Mouse (Mus musculus) left cerebral cortex, postnatal 14 days (tissue): ENCODE measurements around the gene 2310022B05Rik. TPM values are rescaled to one million over a fixed set of nuclear protein-coding genes. Genes with fewer than 3 reads are reported as not detected.
A peak's percentile ranks its signal among the peaks of the same experiment; 100 is the strongest.

Experiments
- DNase-seq, 2 experiments: peaks; one replicate each; pipeline ENCODE4 v3.0.0; 2021 to 2022; ENCODE audit warnings: low spot score in 2 of 2, mixed read lengths in 1 of 2
- intact Hi-C: fragments of 180-260 bp; cut with DNase I; formaldehyde crosslinking; loops from one replicate; pipeline ENCODE4 v1.15.1; 2025
- total RNA-seq, 2 experiments: library from RNA; stranded (reverse); gene quantifications; 2 replicates each; pipeline ENCODE4 v1.2.3; 2021

Gene 2310022B05Rik
- total RNA-seq, 2 experiments from 2014 or later = 50.4 to 60.0 TPM

- intact Hi-C loops = no loop called here
- DNase-seq = peak; percentile 49 to 73
These were observed 41.9 kb downstream of the 2310022B05Rik start for GRCm38 (mm10) chr8:124621255-124621654.

GRCm38 (mm10) chr8:124618252-124618651, 44.9 kb downstream of the 2310022B05Rik start:
- DNase-seq = no peak
- intact Hi-C loops = loop anchor here (5.0 kb wide), 1 partner anchor 44 kb away; the partner anchor contains the start of gene 2310022B05Rik

- intact Hi-C loops = loop anchor here (1.0 to 5.0 kb wide), 2 partner anchors 45 to 60 kb away; partner anchors contain the start of gene 2310022B05Rik
- DNase-seq = peak; percentile 85 to 89
These were observed 45.8 kb downstream of the 2310022B05Rik start for GRCm38 (mm10) chr8:124617266-124617869.

- no peak for DNase-seq
- intact Hi-C loops = no loop called here
These were observed 48.8 kb downstream of the 2310022B05Rik start for GRCm38 (mm10) chr8:124614325-124614724.

GRCm38 (mm10) chr8:124608972-124609353, 54.2 kb downstream of the 2310022B05Rik start:
- intact Hi-C loops = no loop called here
- no peak for DNase-seq

GRCm38 (mm10) chr8:124608239-124608971, 54.8 kb downstream of the 2310022B05Rik start:
- intact Hi-C loops = no loop called here
- DNase-seq = peak; percentile 39 to 44

GRCm38 (mm10) chr8:124604066-124604465, 59.1 kb downstream of the 2310022B05Rik start:
- intact Hi-C loops = no loop called here
- no peak for DNase-seq

- intact Hi-C loops = no loop called here
- no peak for DNase-seq
These were observed 73.8 kb downstream of the 2310022B05Rik start for GRCm38 (mm10) chr8:124589393-124589792.

GRCm38 (mm10) chr8:124586556-124586955, 76.6 kb downstream of the 2310022B05Rik start:
- intact Hi-C loops = no loop called here

More at GRCm38 (mm10) chr8:124586556-124586955, 76.6 kb downstream of the 2310022B05Rik start:
- no peak for DNase-seq

Other genes starting within 250 kb of the 2310022B05Rik start
- 100 to 1,000 TPM; 162 to 176 TPM for gene Pgbd5, start 223.7 kb downstream of the 2310022B05Rik start, total RNA-seq
- gene Cog2, start 142.6 kb downstream of the 2310022B05Rik start, total RNA-seq = 10 to 100 TPM; 30.4 to 32.1 TPM
- 10 to 100 TPM; 13.3 to 20.7 TPM for gene Agt, start 93.7 kb downstream of the 2310022B05Rik start, total RNA-seq
- not detected for gene Capn9, start 87.3 kb downstream of the 2310022B05Rik start, total RNA-seq
- gene Ttc13, start 58.6 kb upstream of the 2310022B05Rik start, total RNA-seq = 10 to 100 TPM; 50.6 TPM
- 10 to 100 TPM; 11.0 to 14.8 TPM for gene Arv1, start 58.8 kb upstream of the 2310022B05Rik start, total RNA-seq
- under 1 TPM; 0.34 to 0.62 TPM for gene Fam89a, start 88.5 kb upstream of the 2310022B05Rik start, total RNA-seq
- gene Trim67, start 129.7 kb upstream of the 2310022B05Rik start, total RNA-seq = 1 to 10 TPM; 5.1 to 5.8 TPM
- gene Gnpat, start 199.7 kb upstream of the 2310022B05Rik start, total RNA-seq = 10 to 100 TPM; 56.2 to 60.9 TPM
- 10 to 100 TPM; 20.1 to 20.4 TPM for gene 2810004N23Rik, start 199.8 kb upstream of the 2310022B05Rik start, total RNA-seq
- gene Exoc8, start 234.3 kb upstream of the 2310022B05Rik start, total RNA-seq = 10 to 100 TPM; 35.9 to 36.5 TPM
- gene Sprtn, start 234.5 kb upstream of the 2310022B05Rik start, total RNA-seq = 10 to 100 TPM; 13.8 to 14.8 TPM